Mouse (Mus musculus): ENCODE results near the gene Gm20498. TPM values are rescaled to one million over a fixed set of nuclear protein-coding genes. Genes with fewer than 3 reads are reported as not detected.
"Not testable (repeated sequence)": the region's sequence is repeated elsewhere in the genome, so short reads cannot be mapped to it uniquely, and the experiment has no call there.

Gene Gm20498
- total RNA-seq, 1 experiment from 2014 or later, result 34.3 TPM

GRCm38 (mm10) chr12:81402187-81402586 is 130.5 kb downstream of the Gm20498 start:
- no peak for ATAC-seq (replicated peaks; ENCODE audit: insufficient number of reproducible peaks, low FRiP score, low TSS enrichment, poor library complexity, severe bottlenecking)

- ATAC-seq (replicated peaks; ENCODE audit: insufficient number of reproducible peaks, low FRiP score, low TSS enrichment, poor library complexity, severe bottlenecking), result not testable (repeated sequence)
These were observed 153.3 kb downstream of the Gm20498 start, which contains the start of gene Gm4787 for GRCm38 (mm10) chr12:81379364-81379763. Gm4787 (minus strand) TSS chr12:81379464.

- ATAC-seq (replicated peaks; ENCODE audit: insufficient number of reproducible peaks, low FRiP score, low TSS enrichment, poor library complexity, severe bottlenecking), result no peak
These were observed 198.9 kb downstream of the Gm20498 start for GRCm38 (mm10) chr12:81333841-81334240.

GRCm38 (mm10) chr12:81332875-81333421 is 199.8 kb downstream of the Gm20498 start, which contains the start of gene Slc8a3:
Slc8a3 (minus strand) TSS chr12:81333180.
- ATAC-seq (replicated peaks; ENCODE audit: insufficient number of reproducible peaks, low FRiP score, low TSS enrichment, poor library complexity, severe bottlenecking), result no peak

- ATAC-seq (replicated peaks; ENCODE audit: insufficient number of reproducible peaks, low FRiP score, low TSS enrichment, poor library complexity, severe bottlenecking), result no peak
These were observed 200.5 kb downstream of the Gm20498 start for GRCm38 (mm10) chr12:81331937-81332874.

GRCm38 (mm10) chr12:81331046-81331638 is 201.6 kb downstream of the Gm20498 start:
- no peak for ATAC-seq (replicated peaks; ENCODE audit: insufficient number of reproducible peaks, low FRiP score, low TSS enrichment, poor library complexity, severe bottlenecking)

GRCm38 (mm10) chr12:81324991-81325390 is 207.7 kb downstream of the Gm20498 start:
- no peak for ATAC-seq (replicated peaks; ENCODE audit: insufficient number of reproducible peaks, low FRiP score, low TSS enrichment, poor library complexity, severe bottlenecking)

- ATAC-seq (replicated peaks; ENCODE audit: insufficient number of reproducible peaks, low FRiP score, low TSS enrichment, poor library complexity, severe bottlenecking), result no peak
These were observed 208.6 kb downstream of the Gm20498 start for GRCm38 (mm10) chr12:81324116-81324515.

- no peak for ATAC-seq (replicated peaks; ENCODE audit: insufficient number of reproducible peaks, low FRiP score, low TSS enrichment, poor library complexity, severe bottlenecking)
These were observed 211.7 kb downstream of the Gm20498 start for GRCm38 (mm10) chr12:81321021-81321420.

GRCm38 (mm10) chr12:81317811-81318210 is 214.9 kb downstream of the Gm20498 start:
- no peak for ATAC-seq (replicated peaks; ENCODE audit: insufficient number of reproducible peaks, low FRiP score, low TSS enrichment, poor library complexity, severe bottlenecking)

- ATAC-seq (replicated peaks; ENCODE audit: insufficient number of reproducible peaks, low FRiP score, low TSS enrichment, poor library complexity, severe bottlenecking), result no peak
These were observed 216.8 kb downstream of the Gm20498 start for GRCm38 (mm10) chr12:81315953-81316352.

Other genes starting within 250 kb of the Gm20498 start
- gene Slc8a3, start 199.7 kb downstream of the Gm20498 start, total RNA-seq (2017), result not detected in 3 replicates
- gene Gm4787, start 153.4 kb downstream of the Gm20498 start, total RNA-seq (2017), result 0.97 TPM in 1 of 3 replicates, not detected in the others
- gene Adam4, start 111.0 kb downstream of the Gm20498 start, total RNA-seq (2017), result 1.1 to 3.3 TPM in 2 of 3 replicates, not detected in the other
- 113 to 151 TPM (median 115 TPM) in 3 replicates for gene Cox16, start 47.8 kb downstream of the Gm20498 start, total RNA-seq (2017)
- gene Synj2bp, start within 50 bp of the Gm20498 start, total RNA-seq (2017), result 42.6 to 62.2 TPM (median 46.7 TPM) in 3 replicates
- 0.85 TPM in 1 of 3 replicates, not detected in the others for gene Adam21, start 35.6 kb upstream of the Gm20498 start, total RNA-seq (2017)
- gene Med6, start 62.1 kb upstream of the Gm20498 start, total RNA-seq (2017), result 71.1 to 93.2 TPM (median 77.1 TPM) in 3 replicates
- gene Ttc9, start 98.3 kb upstream of the Gm20498 start, total RNA-seq (2017), result 0.64 TPM in 1 of 3 replicates, not detected in the others
- 3.7 to 4.4 TPM (median 4.4 TPM) in 3 replicates for gene Map3k9, start 248.3 kb upstream of the Gm20498 start, total RNA-seq (2017)